Mouse (Mus musculus) heart, adult 2 months (tissue): ENCODE data around the gene Bap1. TPM values are rescaled to one million over a fixed set of nuclear protein-coding genes. Genes with fewer than 3 reads are reported as not detected.
A peak's percentile ranks its signal among the peaks of the same experiment; 100 is the strongest.

ENCODE experiments used
- DNase-seq, 2 experiments: peaks; one replicate each; pipeline ENCODE4 v3.0.0; 2021
- H3K27ac ChIP-seq: fragments of 200-600 bp; 2 replicates; pipeline ENCODE4 v1.8.1; 2022
- H3K27me3 ChIP-seq: fragments of 200-500 bp; 2 replicates; pipeline ENCODE4 v1.6.1; 2012; ENCODE audit warnings: mild to moderate bottlenecking, low read length, inconsistent platforms, mixed read lengths; ENCODE audit not compliant: control insufficient read depth, insufficient read depth
- H3K36me3 ChIP-seq: fragments of 200-500 bp; 2 replicates; pipeline ENCODE4 v1.6.1; 2012; ENCODE audit warnings: low read length, inconsistent platforms; ENCODE audit not compliant: control insufficient read depth, insufficient read depth
- H3K4me1 ChIP-seq: fragments of 200-500 bp; 2 replicates; pipeline ENCODE4 v1.6.1; 2011; ENCODE audit warnings: low read length; ENCODE audit not compliant: control insufficient read depth, insufficient read depth
- H3K4me3 ChIP-seq: fragments of 200-600 bp; 2 replicates; pipeline ENCODE4 v1.8.1; 2022
- H3K79me2 ChIP-seq: fragments of 200-500 bp; replicated peaks from 2 replicates; pipeline ENCODE4 v1.6.1; 2012; ENCODE audit warnings: mild to moderate bottlenecking, inconsistent platforms, low read length, moderate library complexity, mixed read lengths; ENCODE audit not compliant: control insufficient read depth, insufficient read depth
- H3K9ac ChIP-seq: fragments of 200-500 bp; 2 replicates; pipeline ENCODE4 v1.6.1; 2012; ENCODE audit warnings: low read depth, mild to moderate bottlenecking, control low read depth, inconsistent platforms, low read length, mixed read lengths
- CTCF ChIP-seq: fragments of 200-600 bp; IDR thresholded peaks from 2 replicates; pipeline ENCODE4 v1.8.1; 2022; ENCODE audit warnings: antibody characterized with exemption, mild to moderate bottlenecking, moderate library complexity
- EP300 ChIP-seq: fragments of 200-500 bp; IDR thresholded peaks from 2 replicates; pipeline ENCODE4 v1.6.1; 2011; ENCODE audit warnings: low read depth, low read length, control low read depth; ENCODE audit not compliant: insufficient read depth
- POLR2A ChIP-seq: fragments of 200-500 bp; IDR thresholded peaks from 2 replicates; pipeline ENCODE4 v1.6.1; 2011; ENCODE audit warnings: mild to moderate bottlenecking, low read depth, low read length, control low read depth; ENCODE audit not compliant: insufficient read depth
- WGBS: fragments of 180-500 bp; shearing (Covaris S2); methylation state at CpG from one replicate; pipeline ENCODE4 v1.1.7; 2018; 5-methylcytosine and 5-hydroxymethylcytosine counted together
- intact Hi-C: fragments of 180-260 bp; cut with DNase I; formaldehyde crosslinking; loops from one replicate; pipeline ENCODE4 v1.15.1; 2025
- long read RNA-seq: library from polyadenylated mRNA; stranded (forward); transcript quantifications from one replicate; pipeline ENCODE4 v2.0.0, GENCODE M21; 2021
- polyA plus RNA-seq: library from polyadenylated mRNA; depleted of rRNA; stranded (reverse); fragments of >200 nt; gene quantifications from 2 replicates; pipeline ENCODE4 v1.2.3, GENCODE M21; 2012; rRNA removed
- total RNA-seq, 2 experiments: library from RNA; stranded (reverse); gene quantifications; 2 replicates each; pipeline ENCODE4 v1.2.3; 2021

Gene Bap1
- total RNA-seq (10 to 100 TPM; 39.6 to 49.1 TPM), polyA plus RNA-seq (43.6 and 55.2 TPM in 2 replicates)
- long read RNA-seq, transcript Bap1-201 (17 exons, 3,460 nt), result major isoform, 67 of 86 reads
- long read RNA-seq, partial matches to known transcripts, result 5 of 86 reads
- long read RNA-seq, other reads (novel, unspliced or antisense), result 14 of 86 reads

DNA sequence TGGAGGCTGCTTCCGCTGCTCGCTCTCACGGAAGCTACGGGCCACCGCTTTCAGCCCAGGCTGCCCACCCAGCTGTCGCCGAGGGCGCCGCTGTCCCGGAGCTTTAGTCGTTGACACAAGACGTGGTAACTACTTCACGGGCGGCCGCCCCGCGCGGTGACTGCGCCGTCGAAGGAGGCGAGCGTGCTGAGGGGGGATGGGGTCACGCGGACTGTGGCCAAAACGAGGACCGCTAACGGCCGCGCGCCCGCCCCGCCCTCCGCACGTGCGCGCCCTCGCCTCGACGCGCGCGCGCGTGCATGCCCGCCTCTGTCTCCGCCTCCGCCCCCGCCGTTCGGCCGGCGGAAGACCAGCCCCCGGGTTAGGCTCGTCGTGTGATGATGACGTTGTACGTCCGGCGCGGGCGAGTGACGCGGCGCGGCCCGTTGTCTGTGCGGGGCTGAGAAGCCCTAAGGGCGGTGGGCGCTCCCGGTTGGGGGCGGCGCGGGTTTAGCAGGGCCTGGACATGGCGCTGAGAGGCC lies at the start of gene Bap1, which contains the start of gene Phf7:
Bap1 (plus strand) TSS at position 367 of the 521 bp plus-strand sequence.
Phf7 (minus strand) TSS at position 234 of the 521 bp plus-strand sequence.
- intact Hi-C loops, result loop anchor here (2.0 to 5.0 kb wide), 3 partner anchors 34 to 119 kb away; partner anchors contain the start of genes Capn7, Nisch, Nt5dc2 and Sema3g
- Histone ChIP-seq H3K79me2 (no peaks in the 10 kb centered on the region), H3K9ac (peak within 1 kb of the TSS; percentile 93), H3K27ac (peak within 1 kb of the TSS; percentile 90), H3K36me3 (no peaks in the 10 kb centered on the region; the same call in 1 of the 2 replicates), H3K27me3 (no peaks in the 10 kb centered on the region), H3K4me3 (peak within 1 kb of the TSS; percentile 99), H3K4me1 (peaks cover 3% of the 10 kb centered on the region)
- 0 out of 2 replicates have a peak, but pooled peaks have one; percentile 40 for TF ChIP-seq EP300
- peak; percentile 41 for TF ChIP-seq CTCF
- peak; percentile 81 for TF ChIP-seq POLR2A
- under 1% methylated on average over 72 of the region's 75 CpGs for WGBS
- peak; percentile 96 to 99 for DNase-seq

DNA sequence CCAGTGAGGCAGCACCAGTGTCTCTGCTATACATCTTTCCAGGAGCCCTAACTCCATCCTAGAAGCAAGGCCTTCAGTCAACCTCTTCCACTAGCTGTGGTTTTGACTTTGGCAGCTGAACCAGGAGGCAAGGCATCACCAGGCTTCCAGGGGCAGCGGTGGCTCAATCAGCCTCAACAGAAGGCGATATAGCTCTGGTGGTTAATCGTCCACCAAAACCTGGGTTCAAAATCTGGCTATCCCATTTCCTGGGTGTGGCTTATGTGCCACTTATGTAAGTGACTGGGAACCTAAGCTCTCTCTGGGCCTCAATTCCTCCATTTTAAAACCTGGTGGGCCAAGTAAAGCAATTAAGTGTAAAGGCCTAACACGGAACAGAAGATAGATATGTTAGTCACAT lies 46.4 kb upstream of the Bap1 start:
- H3K27ac ChIP-seq, result peak overlapping the region; percentile 98
- peaks cover 6% of the 10 kb centered on the region for H3K4me1 ChIP-seq
- no peak for DNase-seq
- no peaks in the 10 kb centered on the region for H3K79me2 ChIP-seq
- intact Hi-C loops, result loop anchor here (5.0 kb wide), 1 partner anchor 132 kb away; the partner anchor contains the start of gene Capn7
- no peaks in the 10 kb centered on the region for H3K27me3 ChIP-seq
- TF ChIP-seq POLR2A, result no peak
- no peak for TF ChIP-seq EP300
- no peak for TF ChIP-seq CTCF
- 40% methylated on average over 4 of the region's 4 CpGs for WGBS
- peak overlapping the region; percentile 67 for H3K4me3 ChIP-seq
- peaks cover 6% of the 10 kb centered on the region for H3K36me3 ChIP-seq
- peak overlapping the region; percentile 95; the same call in 1 of the 2 replicates for H3K9ac ChIP-seq

DNA sequence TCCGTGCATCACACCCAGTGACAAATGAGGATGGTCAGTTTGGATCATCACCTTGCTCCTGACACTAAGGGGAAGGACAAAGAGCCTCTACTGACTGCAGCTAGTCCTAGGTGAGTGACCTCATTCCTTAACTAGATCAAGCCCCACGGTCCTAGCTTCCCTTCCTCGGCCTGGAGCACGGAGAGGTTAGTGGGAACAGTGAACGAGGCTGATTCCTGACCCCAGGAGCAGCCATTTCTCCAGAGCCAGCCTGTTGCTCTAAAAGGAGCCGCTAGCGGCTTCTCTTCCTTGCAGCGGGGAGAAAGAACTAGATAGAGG lies 46.0 kb upstream of the Bap1 start:
- peaks cover 6% of the 10 kb centered on the region for H3K36me3 ChIP-seq
- intact Hi-C loops, result loop anchor here (5.0 kb wide), 1 partner anchor 132 kb away; the partner anchor contains the start of gene Capn7
- no peak for DNase-seq
- 3% methylated on average over 8 of the region's 8 CpGs for WGBS
- no peaks in the 10 kb centered on the region for H3K79me2 ChIP-seq
- H3K27ac ChIP-seq, result peak overlapping the region; percentile 98
- H3K4me1 ChIP-seq, result peaks cover 6% of the 10 kb centered on the region
- H3K27me3 ChIP-seq, result no peaks in the 10 kb centered on the region
- peak overlapping the region; percentile 95 for H3K9ac ChIP-seq
- TF ChIP-seq POLR2A, result no peak
- TF ChIP-seq EP300, result no peak
- TF ChIP-seq CTCF, result no peak
- peak overlapping the region; percentile 67 for H3K4me3 ChIP-seq

DNA sequence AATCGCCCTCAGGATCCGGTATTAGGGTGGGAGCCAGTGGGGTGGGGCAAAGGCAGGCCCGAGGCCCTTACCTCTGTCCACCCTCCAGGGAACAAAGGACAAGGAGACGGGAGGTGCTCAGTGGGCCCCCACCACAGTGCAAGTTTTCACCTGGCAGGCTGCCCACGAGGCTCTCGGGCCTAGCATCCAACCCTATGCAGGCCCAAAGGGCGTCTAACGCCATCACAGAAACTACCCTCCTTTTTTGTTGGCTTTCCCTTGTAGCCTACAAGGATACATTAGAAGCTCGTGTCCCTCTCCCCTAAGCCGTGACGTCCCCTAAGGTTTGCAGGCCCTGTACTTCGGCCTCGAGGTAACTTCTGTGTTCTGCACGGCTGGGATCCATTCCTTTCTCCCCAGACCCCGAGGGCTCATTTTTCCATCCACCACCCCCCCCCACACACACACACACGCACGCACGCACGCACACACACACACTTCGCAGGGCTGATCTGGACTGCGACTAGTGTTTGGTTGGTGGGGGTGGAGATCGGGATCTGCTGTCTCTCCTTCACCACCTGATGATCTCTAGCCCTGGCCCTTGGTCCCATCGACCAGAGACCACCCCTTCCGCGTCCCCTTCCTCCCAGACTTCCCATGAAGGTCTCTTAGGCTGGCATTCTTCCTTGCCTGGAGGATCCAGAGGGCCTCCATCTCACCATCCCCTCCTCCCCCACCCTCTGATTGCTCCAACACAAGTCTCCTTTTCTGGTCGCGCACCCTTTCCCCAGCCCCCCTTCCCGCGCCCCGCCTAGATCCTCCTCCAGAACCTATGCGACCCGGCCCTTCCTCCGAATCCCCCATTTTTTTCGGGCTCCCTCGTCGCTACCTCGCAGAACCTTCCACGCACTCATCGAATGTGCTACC lies 45.4 kb upstream of the Bap1 start:
- DNase-seq, result peak; percentile 61 to 75

DNA sequence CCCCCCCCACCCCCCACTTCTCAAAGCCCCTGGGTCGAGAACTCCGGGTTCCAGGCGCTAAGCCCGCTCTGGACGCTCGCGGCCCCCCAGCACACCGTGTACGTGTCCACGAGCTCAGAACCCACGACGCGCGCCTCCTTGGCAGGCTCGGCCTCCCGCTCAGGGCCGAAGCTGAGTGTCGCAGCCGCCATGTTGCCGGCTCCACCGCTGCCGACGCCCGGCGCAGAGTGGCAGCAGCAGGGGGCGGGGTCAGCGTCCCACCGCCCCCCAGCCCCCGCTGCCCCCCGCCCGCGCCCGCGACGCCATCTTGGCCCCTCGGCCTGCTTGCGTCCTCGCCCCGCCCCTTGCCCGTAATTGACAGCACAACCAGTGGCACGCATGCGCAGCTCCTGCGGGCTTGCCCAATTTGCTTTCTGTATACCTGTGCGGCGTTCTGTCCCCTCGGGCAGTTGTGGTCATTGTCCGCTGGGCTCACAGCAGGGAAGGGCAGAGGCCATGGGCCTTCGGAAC lies 44.7 kb upstream of the Bap1 start:
- no peaks in the 10 kb centered on the region for H3K27me3 ChIP-seq
- TF ChIP-seq EP300 (no peak), POLR2A (peak; percentile 92), CTCF (0 out of 2 replicates have a peak, but pooled peaks have one; percentile 2)
- peak overlapping the region; percentile 98 for H3K27ac ChIP-seq
- 2% methylated on average over 48 of the region's 48 CpGs for WGBS
- H3K4me3 ChIP-seq, result peak overlapping the region; percentile 67
- peak; percentile 96 for DNase-seq
- intact Hi-C loops, result loop anchor here (5.0 kb wide), 1 partner anchor 131 kb away; the partner anchor contains the start of gene Capn7
- H3K79me2 ChIP-seq, result no peaks in the 10 kb centered on the region
- H3K36me3 ChIP-seq, result peaks cover 6% of the 10 kb centered on the region
- H3K9ac ChIP-seq, result peak overlapping the region; percentile 95
- H3K4me1 ChIP-seq, result peaks cover 6% of the 10 kb centered on the region

More for the DNA sequence above, 45.4 kb upstream of the Bap1 start:
- no peaks in the 10 kb centered on the region for H3K79me2 ChIP-seq
- H3K4me1 ChIP-seq, result peaks cover 6% of the 10 kb centered on the region
- H3K27ac ChIP-seq, result peak overlapping the region; percentile 98
- H3K4me3 ChIP-seq, result peak overlapping the region; percentile 67
- TF ChIP-seq POLR2A (no peak), CTCF (no peak), EP300 (no peak)
- H3K9ac ChIP-seq, result peak overlapping the region; percentile 95
- H3K36me3 ChIP-seq, result peaks cover 6% of the 10 kb centered on the region
- intact Hi-C loops, result loop anchor here (5.0 kb wide), 1 partner anchor 131 kb away; the partner anchor contains the start of gene Capn7
- under 1% methylated on average over 39 of the region's 39 CpGs for WGBS
- no peaks in the 10 kb centered on the region for H3K27me3 ChIP-seq
